11 mouse cellular contexts compared by ENCODE assay signal in the genomic region with DNA sequence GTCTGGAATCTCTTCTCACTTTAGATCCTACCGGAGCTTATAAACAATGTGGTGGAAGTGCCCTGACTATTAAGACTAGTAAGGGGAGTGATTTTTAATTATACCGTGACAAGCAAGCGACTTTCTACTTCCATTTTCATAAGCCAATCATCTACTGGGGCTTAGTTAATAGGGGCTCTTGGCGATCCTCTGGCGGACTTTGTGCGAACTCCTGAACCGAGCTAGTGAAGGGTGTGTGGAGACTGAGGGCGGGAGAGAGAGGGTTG. TPM values are rescaled to one million over a fixed set of nuclear protein-coding genes. Genes with fewer than 3 reads are reported as not detected.
DNase-seq lines count a peak whose midpoint lies in the region; ATAC-seq and TF ChIP-seq lines count a peak whose summit lies in the region.
"Had no signal": no experiment of that assay in that cellular context is flagged by ENCODE, and none has a peak within 500 bp of the region (broad histone marks: within the 10 kb centered on the region; RNA-seq: fewer than 3 reads in every experiment).

No protein-coding gene starts in this region.

- no peak overlapping the region for H3K27ac ChIP-seq in kidney, postnatal 0 days
- no peak overlapping the region for H3K27ac ChIP-seq in embryonic facial prominence, embryonic 15.5 days (replicated peaks)
- H3K27ac ChIP-seq in intestine, embryonic 16.5 days (ENCODE audit: low read length): no peak overlapping the region
- no peak overlapping the region for H3K27ac ChIP-seq in neural tube, embryonic 12.5 days

- intact Hi-C loops in left cerebral cortex, postnatal 14 days (cut with DNase I): loop anchor here (5.0 kb wide), 1 partner anchor 347 kb away; no protein-coding TSS in a partner anchor

- H3K4me1 ChIP-seq in kidney, postnatal 0 days (replicated peaks; ENCODE audit: insufficient read depth, low read length): peaks cover 5% of the 10 kb centered on the region
- H3K4me1 ChIP-seq in embryonic facial prominence, embryonic 15.5 days: peaks cover 11% of the 10 kb centered on the region
- peaks cover 6% of the 10 kb centered on the region for H3K4me1 ChIP-seq in intestine, embryonic 16.5 days (ENCODE audit: control insufficient read depth, insufficient read depth, low read length)
- H3K4me1 ChIP-seq in neural tube, embryonic 12.5 days: peaks cover 14% of the 10 kb centered on the region

- DNase-seq in kidney, postnatal 0 days (ENCODE audit: low spot score): no peak
- no peak for DNase-seq in kidney, postnatal 25 days
- no peak for DNase-seq in spleen, postnatal 4 days (ENCODE audit: low spot score in 2 of 2)
- DNase-seq in left cerebral cortex, postnatal 14 days (ENCODE audit: low spot score in 2 of 2): no peak
- DNase-seq in yolk sac, embryonic 10.5 days (ENCODE audit: low spot score): no peak

- 1% methylated on average over 8 of the region's 8 CpGs for WGBS in kidney, postnatal 0 days
- WGBS in embryonic facial prominence, embryonic 15.5 days: 0% methylated on average over 8 of the region's 8 CpGs
- under 1% methylated on average over 8 of the region's 8 CpGs for WGBS in intestine, embryonic 16.5 days
- WGBS in neural tube, embryonic 12.5 days: under 1% methylated on average over 8 of the region's 8 CpGs

- TF ChIP-seq CTCF in kidney, postnatal 0 days (IDR thresholded peaks at IDR 0.05; ENCODE audit: low read depth): no peak

- H3K36me3 ChIP-seq in kidney, postnatal 0 days (ENCODE audit: insufficient read depth, low read length): no peaks in the 10 kb centered on the region
- no peaks in the 10 kb centered on the region for H3K36me3 ChIP-seq in embryonic facial prominence, embryonic 15.5 days
- no peaks in the 10 kb centered on the region for H3K36me3 ChIP-seq in intestine, embryonic 16.5 days (ENCODE audit: control insufficient read depth, insufficient read depth, low read length)
- no peaks in the 10 kb centered on the region for H3K36me3 ChIP-seq in neural tube, embryonic 12.5 days

- H3K4me3 ChIP-seq in kidney, postnatal 0 days (replicated peaks; ENCODE audit: low read depth, low read length): peak overlapping the region; percentile 33
- peak overlapping the region; percentile 46 for H3K4me3 ChIP-seq in embryonic facial prominence, embryonic 15.5 days (replicated peaks)
- H3K4me3 ChIP-seq in intestine, embryonic 16.5 days (ENCODE audit: low read length): peak overlapping the region; percentile 39; the same call in 1 of the 2 replicates
- peak overlapping the region; percentile 42; the same call in 1 of the 2 replicates for H3K4me3 ChIP-seq in neural tube, embryonic 12.5 days

- no peaks in the 10 kb centered on the region for H3K9me3 ChIP-seq in kidney, postnatal 0 days (replicated peaks; ENCODE audit: low read length)
- no peaks in the 10 kb centered on the region for H3K9me3 ChIP-seq in embryonic facial prominence, embryonic 15.5 days (replicated peaks)
- H3K9me3 ChIP-seq in intestine, embryonic 16.5 days (ENCODE audit: control insufficient read depth, low read length): no peaks in the 10 kb centered on the region
- no peaks in the 10 kb centered on the region for H3K9me3 ChIP-seq in neural tube, embryonic 12.5 days

- peak; percentile 82 for ATAC-seq in kidney, postnatal 0 days (replicated peaks; ENCODE audit: low FRiP score, low read depth)
- peak; percentile 77; the same call in 1 of the 2 replicates for ATAC-seq in embryonic facial prominence, embryonic 15.5 days (ENCODE audit: insufficient number of reproducible peaks, low FRiP score, low TSS enrichment, low read depth)
- peak; percentile 42; the same call in 1 of the 2 replicates for ATAC-seq in intestine, embryonic 16.5 days
- peak; percentile 65; the same call in 1 of the 2 replicates for ATAC-seq in neural tube, embryonic 12.5 days (ENCODE audit: low FRiP score, low read depth)

- peak overlapping the region; percentile 58 for H3K4me2 ChIP-seq in kidney, postnatal 0 days (ENCODE audit: low read length)
- peak overlapping the region; percentile 91 for H3K4me2 ChIP-seq in embryonic facial prominence, embryonic 15.5 days (replicated peaks)
- H3K4me2 ChIP-seq in intestine, embryonic 16.5 days (ENCODE audit: low read depth, low read length): peak overlapping the region; percentile 63
- peak overlapping the region; percentile 85 for H3K4me2 ChIP-seq in neural tube, embryonic 12.5 days (replicated peaks)

- no peak overlapping the region for H3K9ac ChIP-seq in kidney, postnatal 0 days (ENCODE audit: low read depth, low read length)
- no peak overlapping the region for H3K9ac ChIP-seq in embryonic facial prominence, embryonic 15.5 days
- no peak overlapping the region for H3K9ac ChIP-seq in intestine, embryonic 16.5 days (ENCODE audit: low read depth, low read length)
- no peak overlapping the region for H3K9ac ChIP-seq in neural tube, embryonic 12.5 days

- peaks cover 58% of the 10 kb centered on the region for H3K27me3 ChIP-seq in kidney, postnatal 0 days (ENCODE audit: insufficient read depth, low read length)
- peaks cover 67% of the 10 kb centered on the region for H3K27me3 ChIP-seq in embryonic facial prominence, embryonic 15.5 days
- peaks cover 49% of the 10 kb centered on the region for H3K27me3 ChIP-seq in intestine, embryonic 16.5 days (replicated peaks; ENCODE audit: control insufficient read depth, insufficient read depth, low read length)
- H3K27me3 ChIP-seq in neural tube, embryonic 12.5 days (replicated peaks): peaks cover 66% of the 10 kb centered on the region

RNA-seq across cellular contexts. Expression of a gene that starts 15.8 kb away (rescaled TPM):
- polyA plus RNA-seq in kidney, postnatal 0 days (2015; fragmentation: Nextera tagmentation; extraction: Ambion mirVana): not detected in 2 replicates
- 0.05 TPM in 1 of 2 replicates, not detected in the other for polyA plus RNA-seq in embryonic facial prominence, embryonic 15.5 days (2015; fragmentation: Nextera tagmentation; extraction: Ambion mirVana)
- polyA plus RNA-seq in intestine, embryonic 16.5 days (2015; fragmentation: Nextera tagmentation; extraction: Ambion mirVana): not detected in 2 replicates
- not detected in 2 replicates for polyA plus RNA-seq in neural tube, embryonic 12.5 days (2016; fragmentation: Nextera tagmentation; extraction: Ambion mirVana)
- total RNA-seq in left cerebral cortex, postnatal 14 days (2021): 1 to 10 TPM; 7.5 to 7.8 TPM
- total RNA-seq: gastrocnemius, adult 18-20 months; MEL had no signal
- polyA plus RNA-seq: liver, embryonic 16.5 days had no signal

RNA-seq across cellular contexts. Expression of a gene that starts 18.3 kb away (rescaled TPM):
- not detected in 2 replicates for polyA plus RNA-seq in kidney, postnatal 0 days (2015; fragmentation: Nextera tagmentation; extraction: Ambion mirVana)
- polyA plus RNA-seq in embryonic facial prominence, embryonic 15.5 days (2015; fragmentation: Nextera tagmentation; extraction: Ambion mirVana): 0.71 and 0.89 TPM in 2 replicates
- polyA plus RNA-seq in intestine, embryonic 16.5 days (2015; fragmentation: Nextera tagmentation; extraction: Ambion mirVana): not detected in 2 replicates
- not detected in 2 replicates for polyA plus RNA-seq in neural tube, embryonic 12.5 days (2016; fragmentation: Nextera tagmentation; extraction: Ambion mirVana)
- total RNA-seq in left cerebral cortex, postnatal 14 days (2021): 100 to 1,000 TPM; 102 to 128 TPM
- total RNA-seq: gastrocnemius, adult 18-20 months; MEL had no signal
- polyA plus RNA-seq: liver, embryonic 16.5 days had no signal
